Mouse (Mus musculus) CH12.LX (cell line): ENCODE results near the gene Gm5737.

Source experiments
- CTCF ChIP-seq, 2 experiments: IDR thresholded peaks in 1 of 2; conservative IDR thresholded peaks in 1 of 2; 2 replicates each; pipeline ENCODE4 v1.5.1; 2011 to 2012; ENCODE audit warnings: low read depth in 2 of 2, low read length in 2 of 2, improper control_type of control experiment in 1 of 2, inconsistent platforms in 1 of 2, mild to moderate bottlenecking in 1 of 2, moderate library complexity in 1 of 2
- GABPA ChIP-seq: IDR thresholded peaks from 2 replicates; pipeline ENCODE4 v1.6.1; 2012; ENCODE audit warnings: low read depth, low read length, improper control_type of control experiment, inconsistent platforms; ENCODE audit not compliant: insufficient replicate concordance
- HCFC1 ChIP-seq: IDR thresholded peaks from 2 replicates; pipeline ENCODE4 v1.6.1; 2012; ENCODE audit warnings: low read depth, mild to moderate bottlenecking, inconsistent platforms, low read length, improper control_type of control experiment
- JUND ChIP-seq: conservative IDR thresholded peaks from 2 replicates; pipeline ENCODE4 v1.6.1; 2011; ENCODE audit warnings: low read depth, low read length, improper control_type of control experiment
- POLR2A ChIP-seq: IDR thresholded peaks from 2 replicates; pipeline ENCODE4 v1.6.1; 2011; ENCODE audit warnings: low read depth, mild to moderate bottlenecking, improper control_type of control experiment, low read length
- RCOR1 ChIP-seq: conservative IDR thresholded peaks from 2 replicates; pipeline ENCODE4 v1.6.1; 2012; ENCODE audit warnings: low read depth, mild to moderate bottlenecking, inconsistent platforms, low read length, improper control_type of control experiment
- USF2 ChIP-seq: conservative IDR thresholded peaks from 2 replicates; pipeline ENCODE4 v1.6.1; 2011; ENCODE audit warnings: low read depth, low read length, improper control_type of control experiment

GRCm38 (mm10) chr7:120834863-120835372 lies 22.8 kb downstream of the Gm5737 start:
- TF ChIP-seq CTCF (conservative IDR thresholded peaks at IDR 0.05 in 1 of 2, IDR thresholded peaks at IDR 0.05 in 1 of 2; ENCODE audit: low read depth in 2 of 2, low read length in 2 of 2) (no peak), POLR2A (peak; percentile 92), GABPA (no peak), USF2 (peak; percentile 88), RCOR1 (peak; percentile 56; the same call in 1 of the 2 replicates), HCFC1 (peak; percentile 45; the same call in 1 of the 2 replicates), JUND (0 out of 2 replicates have a peak, but pooled peaks have one; percentile 4)
